Mouse (Mus musculus) megakaryocyte, embryonic 14.5 days (primary cell): ENCODE results near the gene 2310022B05Rik. TPM values are rescaled to one million over a fixed set of nuclear protein-coding genes. Genes with fewer than 3 reads are reported as not detected.

Experiments used
- H3K27me3 ChIP-seq: replicated peaks from 2 replicates; pipeline ENCODE3; 2012; ENCODE audit warnings: inconsistent platforms
- H3K36me3 ChIP-seq: replicated peaks from 2 replicates; pipeline ENCODE3; 2012; ENCODE audit warnings: low read length, inconsistent platforms, mixed read lengths
- H3K4me1 ChIP-seq: 2 replicates; pipeline ENCODE4 v1.6.1; 2012; ENCODE audit warnings: inconsistent platforms
- H3K4me3 ChIP-seq: replicated peaks from 2 replicates; pipeline ENCODE3; 2012; ENCODE audit warnings: moderate library complexity, mild to moderate bottlenecking, inconsistent platforms
- H3K9me3 ChIP-seq: 2 replicates; pipeline ENCODE4 v1.6.1; 2012; ENCODE audit warnings: inconsistent platforms
- FLI1 ChIP-seq: IDR thresholded peaks from 2 replicates; pipeline ENCODE4 v1.6.1; 2012; ENCODE audit warnings: low read length, inconsistent platforms, mixed read lengths
- GATA1 ChIP-seq: IDR thresholded peaks from 3 replicates; pipeline ENCODE4 v1.6.1; 2012; ENCODE audit warnings: mixed read lengths, low read length, inconsistent platforms, borderline replicate concordance
- polyA plus RNA-seq: library from polyadenylated mRNA; stranded (reverse); fragments of >175 nt; gene quantifications from 2 replicates; pipeline ENCODE4 v1.2.3, GENCODE M21; 2012; ENCODE audit warnings: low replicate concordance; ENCODE audit not compliant: insufficient read depth

2310022B05Rik gene
- polyA plus RNA-seq, 1 experiment = 7.6 TPM

GRCm38 (mm10) chr8:124682218-124682617, 19.0 kb upstream of the 2310022B05Rik start:
- Histone ChIP-seq H3K4me3 (no peak overlapping the region), H3K4me1 (no peaks in the 10 kb centered on the region), H3K27me3 (no peaks in the 10 kb centered on the region), H3K36me3 (peaks cover 97% of the 10 kb centered on the region), H3K9me3 (no peaks in the 10 kb centered on the region)
- TF ChIP-seq FLI1 (no peak), GATA1 (no peak)

- H3K4me3 ChIP-seq = no peak overlapping the region
- no peaks in the 10 kb centered on the region for H3K27me3 ChIP-seq
- no peaks in the 10 kb centered on the region for H3K4me1 ChIP-seq
- TF ChIP-seq FLI1 (no peak), GATA1 (no peak)
- no peaks in the 10 kb centered on the region for H3K9me3 ChIP-seq
- H3K36me3 ChIP-seq = peaks cover 98% of the 10 kb centered on the region
Measured at GRCm38 (mm10) chr8:124681792-124682157, 18.6 kb upstream of the 2310022B05Rik start.

DNA sequence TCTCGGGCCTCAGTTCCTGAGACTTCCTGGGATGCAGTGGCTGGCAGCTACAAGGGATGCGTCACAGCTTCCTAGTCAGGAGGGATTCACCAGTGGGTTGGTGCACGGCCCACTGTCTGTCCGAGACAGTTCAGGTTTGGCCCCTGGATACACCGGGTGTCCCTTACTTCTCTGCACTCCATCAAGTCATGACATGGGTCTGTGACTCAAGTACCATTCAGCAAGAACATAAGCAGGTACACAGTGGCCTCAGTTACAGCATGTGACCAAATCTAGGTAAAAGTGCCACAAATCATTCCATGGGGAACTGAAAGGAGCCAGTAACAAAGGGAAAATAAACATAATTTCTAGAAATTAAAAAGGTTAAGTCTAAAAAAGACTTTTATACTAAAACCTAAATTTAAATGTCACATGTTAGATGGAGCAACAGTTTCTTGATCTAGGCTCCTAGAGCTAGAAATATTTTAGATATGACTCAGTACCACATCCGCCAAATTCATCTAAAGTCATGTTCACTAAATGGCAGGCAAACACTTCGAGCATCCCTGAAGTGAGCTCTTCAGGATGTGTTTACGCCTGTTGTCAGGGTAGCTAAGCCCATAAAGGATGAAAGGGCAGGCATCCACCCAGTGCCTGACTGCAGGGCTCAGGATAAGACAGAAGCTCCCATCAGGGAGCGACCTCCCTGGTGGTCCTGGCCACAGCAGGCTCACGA, 18.1 kb upstream of the 2310022B05Rik start:
- H3K4me1 ChIP-seq = no peaks in the 10 kb centered on the region
- H3K9me3 ChIP-seq = no peaks in the 10 kb centered on the region
- TF ChIP-seq FLI1 (no peak), GATA1 (no peak)
- no peaks in the 10 kb centered on the region for H3K27me3 ChIP-seq
- peaks cover 98% of the 10 kb centered on the region for H3K36me3 ChIP-seq
- no peak overlapping the region for H3K4me3 ChIP-seq

DNA sequence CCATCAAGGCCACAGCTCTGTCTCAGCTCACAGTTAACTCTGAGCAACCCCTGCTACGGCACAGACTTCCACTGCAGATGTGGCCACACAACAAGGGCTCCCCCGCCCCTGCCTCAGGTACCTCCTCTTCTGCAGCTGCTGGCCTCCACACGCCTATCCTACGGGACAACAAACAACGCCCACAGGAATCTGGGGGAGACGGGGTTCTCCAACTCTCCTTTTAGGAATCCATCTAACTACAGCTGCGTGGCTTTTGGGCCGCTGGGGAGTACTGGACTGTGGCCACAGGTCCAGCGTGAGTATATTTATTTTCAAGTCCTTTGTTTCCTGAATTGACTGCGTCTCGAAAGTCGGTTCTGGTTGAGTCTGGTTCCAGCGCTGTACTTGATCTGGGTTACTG, 15.1 kb upstream of the 2310022B05Rik start:
- H3K36me3 ChIP-seq = peaks cover 98% of the 10 kb centered on the region
- H3K4me1 ChIP-seq = no peaks in the 10 kb centered on the region
- TF ChIP-seq GATA1 (no peak), FLI1 (no peak)
- no peak overlapping the region for H3K4me3 ChIP-seq
- no peaks in the 10 kb centered on the region for H3K9me3 ChIP-seq
- H3K27me3 ChIP-seq = no peaks in the 10 kb centered on the region

- Histone ChIP-seq H3K4me3 (no peak overlapping the region), H3K27me3 (no peaks in the 10 kb centered on the region), H3K9me3 (no peaks in the 10 kb centered on the region), H3K4me1 (no peaks in the 10 kb centered on the region), H3K36me3 (peaks cover 99% of the 10 kb centered on the region)
- TF ChIP-seq FLI1 = no peak
- no peak for TF ChIP-seq GATA1
Measured at GRCm38 (mm10) chr8:124677486-124677885, 14.3 kb upstream of the 2310022B05Rik start.

DNA sequence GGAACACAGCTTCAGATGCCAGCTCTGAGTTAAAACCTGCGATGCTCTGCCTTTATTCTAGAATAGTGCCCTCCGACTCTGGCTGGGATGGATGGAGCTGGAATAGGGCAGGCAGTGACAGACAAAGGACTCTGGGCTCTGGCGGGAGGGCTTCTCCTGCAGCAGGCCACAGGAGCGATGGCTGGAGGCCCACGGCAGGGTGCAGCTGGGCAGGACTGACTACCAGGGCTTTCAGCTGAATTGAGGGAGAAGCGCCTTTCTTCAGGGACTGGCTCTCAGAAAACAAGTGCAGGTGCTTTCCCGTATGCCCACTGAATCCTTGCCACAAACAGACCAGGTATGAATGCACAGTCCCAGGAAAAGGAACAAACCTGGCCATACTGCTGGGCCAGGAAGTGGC, 13.9 kb upstream of the 2310022B05Rik start:
- Histone ChIP-seq H3K9me3 (no peaks in the 10 kb centered on the region), H3K36me3 (peaks cover 99% of the 10 kb centered on the region)

DNA sequence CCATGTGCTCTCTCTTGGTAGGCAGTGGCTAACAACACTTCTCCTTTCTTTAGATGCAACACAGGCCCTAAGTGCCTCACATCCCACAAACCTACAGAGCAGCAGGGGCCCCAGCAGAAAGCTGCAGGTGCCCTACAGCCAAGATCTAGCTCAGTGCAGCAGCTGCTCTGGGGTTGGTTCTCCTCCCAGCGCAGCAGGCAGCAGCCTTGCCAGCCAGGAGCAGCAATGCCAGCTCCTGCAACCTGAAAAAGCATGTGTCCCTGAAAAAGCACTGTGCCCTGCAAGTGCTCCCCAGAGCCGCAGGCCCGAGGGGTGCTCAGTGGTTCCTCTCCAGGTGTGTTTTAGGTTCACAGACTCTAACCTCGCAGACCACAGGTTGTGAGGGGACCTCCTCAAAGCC, 13.5 kb upstream of the 2310022B05Rik start:
- Histone ChIP-seq H3K4me3 (no peak overlapping the region), H3K27me3 (no peaks in the 10 kb centered on the region), H3K36me3 (peaks cover 99% of the 10 kb centered on the region), H3K4me1 (no peaks in the 10 kb centered on the region), H3K9me3 (no peaks in the 10 kb centered on the region)
- TF ChIP-seq FLI1 (no peak), GATA1 (no peak)

More for the DNA sequence above, 13.9 kb upstream of the 2310022B05Rik start:
- Histone ChIP-seq H3K4me3 (no peak overlapping the region), H3K27me3 (no peaks in the 10 kb centered on the region), H3K4me1 (no peaks in the 10 kb centered on the region)
- TF ChIP-seq GATA1 (no peak), FLI1 (no peak)

GRCm38 (mm10) chr8:124672345-124672744, 9.2 kb upstream of the 2310022B05Rik start:
- Histone ChIP-seq H3K9me3 (no peaks in the 10 kb centered on the region), H3K4me1 (peaks cover 12% of the 10 kb centered on the region), H3K4me3 (no peak overlapping the region), H3K27me3 (peaks cover 15% of the 10 kb centered on the region), H3K36me3 (peaks cover 71% of the 10 kb centered on the region)
- no peak for TF ChIP-seq GATA1
- TF ChIP-seq FLI1 = no peak

- peaks cover 30% of the 10 kb centered on the region for H3K27me3 ChIP-seq
- peaks cover 18% of the 10 kb centered on the region for H3K4me1 ChIP-seq
- TF ChIP-seq GATA1 (no peak), FLI1 (no peak)
- no peaks in the 10 kb centered on the region for H3K9me3 ChIP-seq
- peaks cover 36% of the 10 kb centered on the region for H3K36me3 ChIP-seq
- H3K4me3 ChIP-seq = no peak overlapping the region
Measured at GRCm38 (mm10) chr8:124668798-124669197, 5.6 kb upstream of the 2310022B05Rik start.

DNA sequence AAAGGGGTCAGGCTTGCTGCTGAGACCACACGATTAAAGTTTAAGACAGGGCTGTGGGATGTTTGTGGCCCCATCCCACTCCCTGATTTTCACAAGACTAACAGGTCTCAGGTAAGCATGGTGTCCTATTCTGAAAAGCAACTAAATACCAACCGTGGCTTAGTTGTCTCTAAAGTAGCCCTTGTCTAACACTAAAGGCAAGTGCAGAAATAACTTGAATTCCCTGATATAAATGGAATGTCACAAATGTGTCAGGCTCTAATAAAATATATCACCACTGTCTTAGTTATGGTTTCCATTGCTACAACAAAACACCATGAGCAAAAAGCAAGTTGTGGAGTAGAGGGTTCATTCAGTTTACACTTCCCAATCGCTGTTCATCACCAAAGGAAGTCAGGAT, 1.2 kb upstream of the 2310022B05Rik start:
- H3K4me1 ChIP-seq = peaks cover 50% of the 10 kb centered on the region
- H3K36me3 ChIP-seq = no peaks in the 10 kb centered on the region
- TF ChIP-seq GATA1 (no peak), FLI1 (no peak)
- no peaks in the 10 kb centered on the region for H3K9me3 ChIP-seq
- no peak overlapping the region for H3K4me3 ChIP-seq
- peaks cover 34% of the 10 kb centered on the region for H3K27me3 ChIP-seq

DNA sequence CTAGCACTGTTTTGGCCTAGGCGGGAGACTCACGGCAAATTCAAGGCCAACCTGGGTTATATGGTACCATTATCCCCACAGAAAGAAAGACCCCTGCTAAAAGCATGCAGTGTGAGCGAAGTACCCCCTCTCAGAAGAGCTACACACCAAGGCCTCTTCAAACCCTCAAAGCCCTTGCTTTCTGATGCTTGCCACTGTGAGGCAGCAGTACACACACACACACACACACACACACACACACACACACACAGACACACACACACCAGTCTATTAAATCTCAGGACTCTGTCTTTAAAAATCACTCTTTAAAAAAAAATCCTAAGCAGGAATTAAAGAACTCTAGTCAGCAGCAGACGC, 683 bp upstream of the 2310022B05Rik start:
- Histone ChIP-seq H3K4me3 (peak overlapping the region; percentile 95), H3K4me1 (peaks cover 46% of the 10 kb centered on the region), H3K36me3 (no peaks in the 10 kb centered on the region), H3K9me3 (no peaks in the 10 kb centered on the region), H3K27me3 (peaks cover 34% of the 10 kb centered on the region)
- no peak for TF ChIP-seq GATA1
- TF ChIP-seq FLI1 = no peak
